Mouse (Mus musculus) heart, postnatal 14 days (tissue): ENCODE measurements around the gene Usp24. TPM values are rescaled to one million over a fixed set of nuclear protein-coding genes. Genes with fewer than 3 reads are reported as not detected.
A peak's percentile ranks its signal among the peaks of the same experiment; 100 is the strongest.

Experiments used
- DNase-seq, 2 experiments: peaks; one replicate each; pipeline ENCODE4 v3.0.0; 2021 to 2022
- intact Hi-C: fragments of 180-260 bp; cut with DNase I; formaldehyde crosslinking; loops from one replicate; pipeline ENCODE4 v1.15.1; 2025
- total RNA-seq, 2 experiments: library from RNA; stranded (reverse); gene quantifications; 2 replicates each; pipeline ENCODE4 v1.2.3; 2021

Usp24 gene
- total RNA-seq, 2 experiments from 2014 or later = 39.4 to 40.3 TPM

GRCm38 (mm10) chr4:106419791-106420190 lies 103.8 kb downstream of the Usp24 start:
- intact Hi-C loops = no loop called here
- DNase-seq = no peak

GRCm38 (mm10) chr4:106422597-106422996 lies 106.6 kb downstream of the Usp24 start:
- intact Hi-C loops = no loop called here

GRCm38 (mm10) chr4:106424560-106424959 lies 108.5 kb downstream of the Usp24 start:
- DNase-seq = no peak
- intact Hi-C loops = no loop called here

More at GRCm38 (mm10) chr4:106422597-106422996, 106.6 kb downstream of the Usp24 start:
- no peak for DNase-seq

GRCm38 (mm10) chr4:106426286-106426685 lies 110.3 kb downstream of the Usp24 start:
- intact Hi-C loops = no loop called here
- no peak for DNase-seq

- intact Hi-C loops = no loop called here
- DNase-seq = no peak
These were observed 112.6 kb downstream of the Usp24 start for GRCm38 (mm10) chr4:106428616-106429015.

GRCm38 (mm10) chr4:106429106-106429505 lies 113.1 kb downstream of the Usp24 start:
- no peak for DNase-seq
- intact Hi-C loops = no loop called here

GRCm38 (mm10) chr4:106430431-106430830 lies 114.4 kb downstream of the Usp24 start:
- intact Hi-C loops = no loop called here
- no peak for DNase-seq

- intact Hi-C loops = no loop called here
- DNase-seq = no peak
These were observed 119.4 kb downstream of the Usp24 start for GRCm38 (mm10) chr4:106435426-106435825.

- intact Hi-C loops = no loop called here
- peak in 1 of 2 experiments; percentile 27 for DNase-seq
These were observed 120.5 kb downstream of the Usp24 start for GRCm38 (mm10) chr4:106436475-106436874.

GRCm38 (mm10) chr4:106437207-106437606 lies 121.2 kb downstream of the Usp24 start:
- DNase-seq = no peak
- intact Hi-C loops = no loop called here

GRCm38 (mm10) chr4:106438763-106439162 lies 122.8 kb downstream of the Usp24 start:
- no peak for DNase-seq
- intact Hi-C loops = no loop called here

GRCm38 (mm10) chr4:106443182-106443581 lies 127.2 kb downstream of the Usp24 start:
- DNase-seq = no peak
- intact Hi-C loops = no loop called here

- intact Hi-C loops = no loop called here
- DNase-seq = no peak
These were observed 133.3 kb downstream of the Usp24 start for GRCm38 (mm10) chr4:106449306-106449705.

- DNase-seq = no peak
- intact Hi-C loops = no loop called here
These were observed 136.4 kb downstream of the Usp24 start for GRCm38 (mm10) chr4:106452401-106452800.

GRCm38 (mm10) chr4:106453108-106453507 lies 137.1 kb downstream of the Usp24 start:
- intact Hi-C loops = no loop called here
- no peak for DNase-seq

- DNase-seq = no peak
- intact Hi-C loops = no loop called here
These were observed 137.5 kb downstream of the Usp24 start for GRCm38 (mm10) chr4:106453516-106453915.

- intact Hi-C loops = no loop called here
These were observed 138.5 kb downstream of the Usp24 start for GRCm38 (mm10) chr4:106454541-106454940.

GRCm38 (mm10) chr4:106462016-106462415 lies 146.0 kb downstream of the Usp24 start:
- intact Hi-C loops = no loop called here
- DNase-seq = no peak

More at GRCm38 (mm10) chr4:106454541-106454940, 138.5 kb downstream of the Usp24 start:
- no peak for DNase-seq

- intact Hi-C loops = no loop called here
- DNase-seq = no peak
These were observed 146.5 kb downstream of the Usp24 start for GRCm38 (mm10) chr4:106462524-106462923.

- no peak for DNase-seq
- intact Hi-C loops = no loop called here
These were observed 147.3 kb downstream of the Usp24 start for GRCm38 (mm10) chr4:106463174-106463801.

- DNase-seq = no peak
- intact Hi-C loops = no loop called here
These were observed 151.6 kb downstream of the Usp24 start for GRCm38 (mm10) chr4:106467420-106468110.

- intact Hi-C loops = loop anchor here (10.0 kb wide), 1 partner anchor 234 kb away; no protein-coding TSS in a partner anchor
- peak; percentile 46 to 68 for DNase-seq
These were observed 154.9 kb downstream of the Usp24 start for GRCm38 (mm10) chr4:106470921-106471320.
